Mouse (Mus musculus) liver, postnatal 0 days (tissue): ENCODE measurements around the gene Mrgpra6.

Experiments used
- CTCF ChIP-seq: sonication (generic); IDR thresholded peaks from 2 replicates; pipeline ENCODE4 v1.5.1; 2016; ENCODE audit warnings: antibody characterized with exemption, low read depth
- EP300 ChIP-seq: IDR thresholded peaks from 2 replicates; pipeline ENCODE4 v1.6.1; 2016; ENCODE audit warnings: antibody characterized with exemption, low read depth, mild to moderate bottlenecking

GRCm38 (mm10) chr7:47252770-47253169, 48.0 kb upstream of the Mrgpra6 start, which contains the start of gene Mrgpra9:
- TF ChIP-seq CTCF: no peak
- TF ChIP-seq EP300: no peak
